Mouse (Mus musculus) olfactory bulb, adult 2 months (tissue): ENCODE measurements around the gene Ppa1.

ENCODE experiments used
- CTCF ChIP-seq: fragments of 200-500 bp; IDR thresholded peaks from 2 replicates; pipeline ENCODE4 v1.5.1; 2012; ENCODE audit warnings: low read depth, mild to moderate bottlenecking, low read length, moderate library complexity; ENCODE audit not compliant: insufficient read depth
- POLR2A ChIP-seq: fragments of 200-500 bp; IDR thresholded peaks from 2 replicates; pipeline ENCODE4 v1.6.1; 2012; ENCODE audit warnings: mild to moderate bottlenecking, low read depth, low read length, moderate library complexity; ENCODE audit not compliant: insufficient read depth

DNA sequence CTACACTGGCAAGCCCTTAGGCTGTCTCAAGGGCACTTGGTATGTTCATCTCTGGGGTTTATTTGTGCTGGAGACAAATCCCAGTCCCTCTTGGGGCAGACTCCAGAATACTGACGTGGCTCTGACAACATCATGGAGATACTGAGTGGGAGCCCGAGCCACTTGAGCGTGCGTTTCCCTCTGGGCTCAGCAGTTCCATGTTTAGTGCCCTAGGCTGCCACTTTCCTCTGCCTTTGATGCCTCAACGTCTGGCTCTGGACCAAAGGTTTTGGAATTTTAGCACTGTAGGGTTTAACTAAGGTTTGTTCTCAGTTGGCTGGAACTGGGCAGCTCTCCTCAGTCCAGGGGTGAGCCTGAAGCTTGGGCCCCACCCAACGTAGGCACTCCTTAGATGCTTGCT is 74.9 kb downstream of the Ppa1 start:
- no peak for TF ChIP-seq CTCF
- TF ChIP-seq POLR2A = no peak
